Mouse (Mus musculus) lung, postnatal 14 days (tissue): ENCODE results near the gene Phc3.
"Not testable (repeated sequence)": the region's sequence is repeated elsewhere in the genome, so short reads cannot be mapped to it uniquely, and the experiment has no call there.

ENCODE experiments used
- DNase-seq: peaks from one replicate; pipeline ENCODE4 v3.0.0; 2021

Gene Phc3

GRCm38 (mm10) chr3:30868625-30869024 lies 100.6 kb downstream of the Phc3 start:
- DNase-seq, result no peak

- DNase-seq, result no peak
Measured at GRCm38 (mm10) chr3:30868176-30868575, 101.0 kb downstream of the Phc3 start.

GRCm38 (mm10) chr3:30864640-30865039 lies 104.6 kb downstream of the Phc3 start:
- DNase-seq, result no peak

- no peak for DNase-seq
Measured at GRCm38 (mm10) chr3:30863712-30864435, 105.3 kb downstream of the Phc3 start.

GRCm38 (mm10) chr3:30860705-30861104 lies 108.5 kb downstream of the Phc3 start:
- DNase-seq, result no peak

GRCm38 (mm10) chr3:30859599-30859998 lies 109.6 kb downstream of the Phc3 start:
- DNase-seq, result not testable (repeated sequence)

GRCm38 (mm10) chr3:30855604-30856458 lies 113.4 kb downstream of the Phc3 start, which contains the start of gene Gpr160:
Gene Gpr160 (plus strand): TSS chr3:30855950.
- peak; percentile 77 for DNase-seq

- DNase-seq, result no peak
Measured at GRCm38 (mm10) chr3:30853596-30853995, 115.6 kb downstream of the Phc3 start.

- no peak for DNase-seq
Measured at GRCm38 (mm10) chr3:30851422-30851821, 117.8 kb downstream of the Phc3 start.
